Mouse (Mus musculus) MEL (cell line): Measurements from ENCODE around the gene Zfp277. TPM values are rescaled to one million over a fixed set of nuclear protein-coding genes. Genes with fewer than 3 reads are reported as not detected.

Experiments used
- DNase-seq: peaks from one replicate; pipeline ENCODE4 v3.0.0; 2011; ENCODE audit warnings: low read depth, low spot score
- H3K27ac ChIP-seq: 2 replicates; pipeline ENCODE4 v1.5.1; 2012; ENCODE audit warnings: low read depth, mild to moderate bottlenecking, control low read depth, low read length, moderate library complexity; ENCODE audit not compliant: control insufficient read depth
- H3K27me3 ChIP-seq, 2 experiments: fragments of 150-350 bp in 1 of 2; sonication (generic) in 1 of 2; 2 replicates each; pipeline ENCODE4 v1.6.1; 2012; ENCODE audit warnings: low read length in 2 of 2, mild to moderate bottlenecking in 2 of 2, improper control_type of control experiment in 1 of 2, moderate library complexity in 1 of 2; ENCODE audit not compliant: insufficient read depth in 2 of 2, control insufficient read depth in 1 of 2
- H3K36me3 ChIP-seq, 2 experiments: 2 replicates each; pipeline ENCODE4 v1.6.1; 2012 to 2014; ENCODE audit warnings: low read length in 2 of 2, improper control_type of control experiment in 1 of 2, inconsistent platforms in 1 of 2, mild to moderate bottlenecking in 1 of 2; ENCODE audit not compliant: insufficient read depth in 2 of 2, control insufficient read depth in 1 of 2
- H3K4me1 ChIP-seq, 2 experiments: fragments of 150-350 bp in 1 of 2; sonication (generic) in 1 of 2; 2 replicates each; pipeline ENCODE4 v1.6.1; 2012; ENCODE audit warnings: low read length in 2 of 2, improper control_type of control experiment in 1 of 2, mild to moderate bottlenecking in 1 of 2; ENCODE audit not compliant: insufficient read depth in 2 of 2, control insufficient read depth in 1 of 2
- H3K4me3 ChIP-seq, 2 experiments: fragments of 150-350 bp in 1 of 2; sonication (generic) in 1 of 2; 2 replicates each; pipeline ENCODE4 v1.5.1; 2012; ENCODE audit warnings: low read depth in 2 of 2, low read length in 2 of 2, mild to moderate bottlenecking in 2 of 2, moderate library complexity in 2 of 2, control low read depth in 1 of 2, improper control_type of control experiment in 1 of 2; ENCODE audit not compliant: control insufficient read depth in 1 of 2, insufficient read depth in 1 of 2
- H3K79me2 ChIP-seq: 2 replicates; pipeline ENCODE4 v1.6.1; 2012; ENCODE audit warnings: mild to moderate bottlenecking, low read length, moderate library complexity; ENCODE audit not compliant: control insufficient read depth, poor library complexity, insufficient read depth
- H3K9ac ChIP-seq: 2 replicates; pipeline ENCODE4 v1.6.1; 2012; ENCODE audit warnings: low read depth, mild to moderate bottlenecking, control low read depth, low read length, moderate library complexity; ENCODE audit not compliant: control insufficient read depth, poor library complexity, severe bottlenecking
- H3K9me3 ChIP-seq: fragments of 150-350 bp; sonication (generic); replicated peaks from 2 replicates; pipeline ENCODE4 v1.6.1; 2012; ENCODE audit warnings: mild to moderate bottlenecking, low read length, improper control_type of control experiment, moderate library complexity; ENCODE audit not compliant: insufficient read depth
- CHD2 ChIP-seq: IDR thresholded peaks from 2 replicates; pipeline ENCODE4 v1.6.1; 2011; ENCODE audit warnings: low read length, improper control_type of control experiment
- ETS1 ChIP-seq: IDR thresholded peaks from 2 replicates; pipeline ENCODE4 v1.6.1; 2012; ENCODE audit warnings: low read depth, mild to moderate bottlenecking, inconsistent platforms, low read length, improper control_type of control experiment, moderate library complexity
- GATA1 ChIP-seq: IDR thresholded peaks from 2 replicates; pipeline ENCODE4 v1.6.1; 2011; ENCODE audit warnings: low read depth, low read length, improper control_type of control experiment
- KAT2A ChIP-seq: conservative IDR thresholded peaks from 2 replicates; pipeline ENCODE4 v1.6.1; 2012; ENCODE audit warnings: low read depth, low read length, improper control_type of control experiment, inconsistent platforms
- MAFK ChIP-seq: IDR thresholded peaks from 2 replicates; pipeline ENCODE4 v1.6.1; 2011; ENCODE audit warnings: low read depth, mild to moderate bottlenecking, low read length, improper control_type of control experiment, borderline replicate concordance
- MAX ChIP-seq: IDR thresholded peaks from 2 replicates; pipeline ENCODE4 v1.6.1; 2011; ENCODE audit warnings: low read length, improper control_type of control experiment
- MXI1 ChIP-seq: IDR thresholded peaks from 2 replicates; pipeline ENCODE4 v1.6.1; 2011; ENCODE audit warnings: mild to moderate bottlenecking, low read depth, low read length, improper control_type of control experiment
- MYB ChIP-seq: IDR thresholded peaks from 2 replicates; pipeline ENCODE4 v1.6.1; 2011; ENCODE audit warnings: mild to moderate bottlenecking, low read depth, low read length, improper control_type of control experiment
- MYC ChIP-seq: IDR thresholded peaks from 2 replicates; pipeline ENCODE4 v1.6.1; 2011; ENCODE audit warnings: low read depth, mild to moderate bottlenecking, low read length, improper control_type of control experiment, moderate library complexity
- NELFE ChIP-seq: IDR thresholded peaks from 2 replicates; pipeline ENCODE4 v1.6.1; 2011; ENCODE audit warnings: low read depth, low read length, improper control_type of control experiment
- POLR2A ChIP-seq, 2 experiments: IDR thresholded peaks; 2 replicates each; pipeline ENCODE4 v1.6.1; 2011 to 2012; ENCODE audit warnings: low read length in 2 of 2, mild to moderate bottlenecking in 2 of 2, control low read depth in 1 of 2, improper control_type of control experiment in 1 of 2, low read depth in 1 of 2, moderate library complexity in 1 of 2; ENCODE audit not compliant: control insufficient read depth in 1 of 2, insufficient read depth in 1 of 2, poor library complexity in 1 of 2
- POLR2AphosphoS2 ChIP-seq: IDR thresholded peaks from 2 replicates; pipeline ENCODE4 v1.6.1; 2011; ENCODE audit warnings: low read length, improper control_type of control experiment
- TAL1 ChIP-seq: IDR thresholded peaks from 2 replicates; pipeline ENCODE4 v1.6.1; 2012; ENCODE audit warnings: mild to moderate bottlenecking, inconsistent platforms, low read length, moderate library complexity, mixed read lengths
- TBP ChIP-seq: IDR thresholded peaks from 2 replicates; pipeline ENCODE4 v1.8.0; 2011; ENCODE audit warnings: low read depth, low read length, improper control_type of control experiment
- ZNF384 ChIP-seq: IDR thresholded peaks from 2 replicates; pipeline ENCODE4 v1.6.1; 2012; ENCODE audit warnings: low read depth, mild to moderate bottlenecking, inconsistent platforms, low read length, improper control_type of control experiment
- polyA plus RNA-seq, 2 experiments: library from polyadenylated mRNA; stranded (reverse) in 1 of 2; unstranded in 1 of 2; fragments of >175 nt in 1 of 2; fragments of >200 nt in 1 of 2; gene quantifications; 2 replicates each; pipeline versions ENCODE4 v1.2.1 to v1.2.4; 2012; ENCODE audit warnings: low replicate concordance in 2 of 2, low read depth in 1 of 2; ENCODE audit not compliant: insufficient read length in 2 of 2, insufficient read depth in 1 of 2, missing spikeins in 1 of 2
- total RNA-seq: library from RNA; depleted of rRNA; stranded (reverse); fragments of 300-350 nt; gene quantifications from 2 replicates; pipeline ENCODE4 v1.2.3, GENCODE M21; 2012; rRNA removed

Zfp277 gene
- total and polyA plus RNA-seq, 3 experiments: 1.1 to 1.9 TPM; not detected in 1

DNA sequence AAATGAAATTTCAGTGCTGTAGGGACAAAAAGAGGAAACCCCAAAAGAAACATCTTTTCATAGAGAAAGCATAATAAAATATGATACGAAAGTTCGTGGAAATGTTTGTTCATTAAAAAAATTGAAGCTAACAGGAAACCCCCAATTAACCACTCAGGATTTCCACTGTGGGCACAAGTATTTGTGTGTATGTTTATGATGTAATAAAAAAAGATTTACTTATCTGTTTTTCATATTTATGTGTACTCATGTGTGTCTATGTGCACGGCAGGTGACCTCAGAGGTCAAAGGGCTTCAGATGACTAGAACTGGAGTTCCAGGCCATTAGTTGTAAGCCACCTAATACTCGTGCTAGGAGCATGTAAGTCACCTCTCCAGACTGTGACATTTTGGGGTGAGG lies 173.0 kb downstream of the Zfp277 start:
- TF ChIP-seq NELFE: no peak
- no peak for TF ChIP-seq MAFK
- Histone ChIP-seq H3K36me3 (no peaks in the 10 kb centered on the region), H3K27me3 (no peaks in the 10 kb centered on the region), H3K4me1 (no peaks in the 10 kb centered on the region), H3K27ac (no peak overlapping the region), H3K9ac (no peak overlapping the region), H3K79me2 (no peaks in the 10 kb centered on the region), H3K4me3 (no peak overlapping the region), H3K9me3 (no peaks in the 10 kb centered on the region)
- DNase-seq: no peak

DNA sequence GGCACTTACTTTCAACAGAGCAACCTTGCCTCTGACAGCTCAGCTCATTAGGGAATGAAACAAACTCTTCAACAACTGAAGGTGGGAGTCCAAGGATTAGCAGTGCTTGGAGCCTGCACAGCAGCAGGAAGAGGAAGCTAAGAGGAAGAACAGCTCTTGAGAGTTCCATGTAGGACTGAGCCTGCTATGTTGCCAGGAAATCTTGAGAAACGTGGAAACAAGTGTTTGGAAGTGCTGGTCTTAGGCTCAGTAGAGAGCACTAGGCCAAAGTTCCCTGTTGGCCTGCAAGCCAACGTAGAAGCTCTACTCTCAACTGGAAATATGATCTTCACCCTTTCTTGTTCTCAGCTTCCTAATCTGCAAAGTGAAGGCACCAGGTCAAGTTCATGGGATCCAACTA lies 177.4 kb downstream of the Zfp277 start:
- H3K36me3 ChIP-seq: no peaks in the 10 kb centered on the region
- TF ChIP-seq MYB: no peak
- TF ChIP-seq KAT2A: no peak
- TF ChIP-seq MXI1: no peak
- TF ChIP-seq TBP: no peak
- no peak for TF ChIP-seq ZNF384
- TF ChIP-seq POLR2AphosphoS2: no peak
- no peak for TF ChIP-seq MYC
- TF ChIP-seq GATA1: no peak
- TF ChIP-seq ETS1: no peak
- TF ChIP-seq MAX: no peak
- TF ChIP-seq NELFE: no peak
- no peak for TF ChIP-seq CHD2
- TF ChIP-seq TAL1: no peak
- TF ChIP-seq POLR2A (IDR thresholded peaks at IDR 0.05; ENCODE audit: control insufficient read depth in 1 of 2, insufficient read depth in 1 of 2, low read depth in 1 of 2, low read length in 2 of 2, poor library complexity in 1 of 2): no peak

More for the DNA sequence above, 177.4 kb downstream of the Zfp277 start:
- Histone ChIP-seq H3K79me2 (no peaks in the 10 kb centered on the region), H3K9me3 (no peaks in the 10 kb centered on the region), H3K27me3 (no peaks in the 10 kb centered on the region), H3K9ac (no peak overlapping the region), H3K27ac (no peak overlapping the region), H3K4me1 (no peaks in the 10 kb centered on the region), H3K4me3 (no peak overlapping the region)
- no peak for DNase-seq

Other genes starting within 250 kb of the Zfp277 start
- gene Lsmem1, start 246.4 kb downstream of the Zfp277 start, total RNA-seq: not detected in 2 replicates
- gene Lsmem1, start 246.4 kb downstream of the Zfp277 start, polyA plus RNA-seq: under 1 TPM in 1 of 2 experiments, not detected in 1; 0.14 TPM
- gene Ifrd1, start 197.4 kb downstream of the Zfp277 start, total RNA-seq: 158 and 167 TPM in 2 replicates
- 100 to 1,000 TPM in 1 of 2 experiments, not detected in 1; 161 TPM for gene Ifrd1, start 197.4 kb downstream of the Zfp277 start, polyA plus RNA-seq
- gene Dock4, start 50 bp upstream of the Zfp277 start, total RNA-seq: 0.08 and 0.13 TPM in 2 replicates
- under 1 TPM in 1 of 2 experiments, not detected in 1; 0.17 TPM for gene Dock4, start 50 bp upstream of the Zfp277 start, polyA plus RNA-seq